Mouse (Mus musculus): Measurements from ENCODE around the gene Anxa5. TPM values are rescaled to one million over a fixed set of nuclear protein-coding genes. Genes with fewer than 3 reads are reported as not detected.

Anxa5 gene
- polyA plus RNA-seq (2015; fragmentation: Nextera tagmentation; extraction: Ambion mirVana) = 453 and 471 TPM in 2 replicates

GRCm38 (mm10) chr3:36475532-36476087 lies at the start of gene Anxa5, which contains the start of gene 1810062G17Rik:
Anxa5 (minus strand) TSS chr3:36475894.
1810062G17Rik (plus strand) TSS chr3:36475937.
- Histone ChIP-seq H3K36me3 (ENCODE audit: control insufficient read depth, insufficient read depth) (no peaks in the 10 kb centered on the region), H3K9me3 (replicated peaks; ENCODE audit: control insufficient read depth, low read length) (no peaks in the 10 kb centered on the region), H3K4me3 (ENCODE audit: low read length) (peak within 1 kb of the TSS; percentile 89), H3K4me2 (ENCODE audit: low read depth, low read length) (peak within 1 kb of the TSS; percentile 75), H3K27me3 (ENCODE audit: control insufficient read depth, insufficient read depth, low read length) (no peaks in the 10 kb centered on the region), H3K9ac (ENCODE audit: low read length) (peak within 1 kb of the TSS; percentile 95), H3K27ac (ENCODE audit: low read length) (peak within 1 kb of the TSS; percentile 99), H3K4me1 (ENCODE audit: control insufficient read depth, insufficient read depth, low read length) (peaks cover 43% of the 10 kb centered on the region)
- ATAC-seq (replicated peaks; ENCODE audit: extremely low read depth, insufficient read depth, low FRiP score) = peak; percentile 99
- WGBS = under 1% methylated on average over 32 of the region's 32 CpGs

DNA sequence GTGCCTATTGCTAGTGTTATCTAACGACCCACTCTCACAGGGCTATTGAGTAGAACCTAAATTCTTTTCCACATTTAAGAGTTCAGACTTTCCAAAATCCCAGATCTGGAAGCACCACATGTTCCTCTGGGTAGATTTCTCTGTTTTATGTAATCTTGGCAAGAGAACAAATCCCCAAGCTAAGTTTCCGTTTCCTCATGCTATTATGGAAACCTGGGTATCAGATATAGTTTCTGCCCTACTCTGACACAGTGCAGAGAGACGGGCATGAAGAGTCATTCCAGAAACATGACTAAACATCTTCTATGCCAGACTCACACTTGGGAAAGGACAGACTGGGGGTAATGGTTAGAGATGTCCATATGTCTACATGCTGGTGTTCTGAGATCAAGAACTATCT lies 48.8 kb upstream of the Anxa5 start:
- WGBS = 42% methylated on average over 3 of the region's 3 CpGs
- no peak for ATAC-seq (replicated peaks; ENCODE audit: extremely low read depth, insufficient read depth, low FRiP score)

GRCm38 (mm10) chr3:36522137-36522536 lies 46.4 kb upstream of the Anxa5 start:
- Histone ChIP-seq H3K4me2 (ENCODE audit: low read depth, low read length) (no peak overlapping the region), H3K27ac (ENCODE audit: low read length) (no peak overlapping the region), H3K9ac (ENCODE audit: low read length) (no peak overlapping the region), H3K4me1 (ENCODE audit: control insufficient read depth, insufficient read depth, low read length) (peaks cover 7% of the 10 kb centered on the region; the same call in 1 of the 2 replicates), H3K9me3 (replicated peaks; ENCODE audit: control insufficient read depth, low read length) (no peaks in the 10 kb centered on the region), H3K36me3 (ENCODE audit: control insufficient read depth, insufficient read depth) (no peaks in the 10 kb centered on the region), H3K4me3 (ENCODE audit: low read length) (no peak overlapping the region), H3K27me3 (ENCODE audit: control insufficient read depth, insufficient read depth, low read length) (peaks cover 17% of the 10 kb centered on the region)
- no peak for ATAC-seq (replicated peaks; ENCODE audit: extremely low read depth, insufficient read depth, low FRiP score)
- WGBS = 41% methylated on average over 4 of the region's 4 CpGs

More for the DNA sequence above, 48.8 kb upstream of the Anxa5 start:
- no peaks in the 10 kb centered on the region for H3K36me3 ChIP-seq (ENCODE audit: control insufficient read depth, insufficient read depth)
- H3K27me3 ChIP-seq (ENCODE audit: control insufficient read depth, insufficient read depth, low read length) = peaks cover 17% of the 10 kb centered on the region
- H3K9ac ChIP-seq (ENCODE audit: low read length) = no peak overlapping the region
- no peak overlapping the region for H3K4me2 ChIP-seq (ENCODE audit: low read depth, low read length)
- H3K9me3 ChIP-seq (replicated peaks; ENCODE audit: control insufficient read depth, low read length) = no peaks in the 10 kb centered on the region
- peaks cover 7% of the 10 kb centered on the region; the same call in 1 of the 2 replicates for H3K4me1 ChIP-seq (ENCODE audit: control insufficient read depth, insufficient read depth, low read length)
- no peak overlapping the region for H3K4me3 ChIP-seq (ENCODE audit: low read length)
- no peak overlapping the region for H3K27ac ChIP-seq (ENCODE audit: low read length)

DNA sequence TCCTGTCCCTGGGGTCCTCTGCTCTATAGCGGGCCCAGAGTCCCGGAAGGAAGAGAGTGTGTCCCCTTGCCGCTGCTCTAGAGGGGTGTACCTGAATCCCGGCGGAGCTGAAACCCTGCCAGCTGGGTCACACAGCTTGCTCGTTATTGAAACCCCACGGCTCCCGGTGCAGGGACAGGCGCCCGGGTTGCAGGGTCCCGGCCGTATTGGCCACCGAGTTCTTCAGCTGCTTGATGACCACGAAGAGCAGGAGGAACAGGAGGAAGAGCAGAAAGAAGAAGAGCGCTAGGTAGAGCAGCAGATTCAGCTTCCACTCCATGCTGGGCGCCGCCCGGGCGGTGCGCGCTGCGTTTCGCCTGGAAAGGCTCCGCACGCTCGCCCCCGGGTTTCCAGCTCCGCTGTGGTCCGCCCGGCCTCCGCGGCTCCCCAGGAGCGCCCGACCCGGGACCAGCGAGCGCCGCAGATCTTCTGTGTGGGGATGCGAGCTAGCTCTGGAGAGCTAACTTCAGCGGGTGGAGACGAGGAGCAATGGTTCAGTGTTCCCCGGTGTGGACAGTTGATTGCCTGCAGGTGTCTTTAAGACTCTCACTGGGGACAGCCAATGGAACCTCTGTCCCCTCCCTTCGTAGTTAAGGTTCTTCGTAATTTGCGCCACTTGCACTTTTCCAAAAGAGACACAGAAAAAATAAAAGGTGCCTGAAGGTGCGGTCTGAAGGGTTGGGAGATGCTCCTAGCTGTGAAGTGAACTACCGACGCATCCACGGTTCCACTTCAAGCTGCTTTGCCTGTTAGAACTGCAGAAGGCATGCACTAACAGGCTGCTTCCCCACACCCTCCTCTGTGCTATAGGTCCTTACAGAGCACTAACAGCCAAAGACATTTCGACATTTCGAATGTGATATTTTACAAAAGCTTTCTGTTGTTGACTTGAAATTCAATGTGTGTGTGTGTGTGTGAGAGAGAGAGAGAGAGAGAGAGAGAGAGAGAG lies 45.7 kb upstream of the Anxa5 start, which contains the start of gene Gm11549:
Gene Gm11549 (minus strand): TSS at position 741 of the 988 bp plus-strand sequence.
- H3K4me1 ChIP-seq (ENCODE audit: control insufficient read depth, insufficient read depth, low read length) = peaks cover 7% of the 10 kb centered on the region; the same call in 1 of the 2 replicates
- H3K4me3 ChIP-seq (ENCODE audit: low read length) = peak within 1 kb of the TSS; percentile 59
- peaks cover 17% of the 10 kb centered on the region for H3K27me3 ChIP-seq (ENCODE audit: control insufficient read depth, insufficient read depth, low read length)
- 1% methylated on average over 51 of the region's 51 CpGs for WGBS
- no peaks in the 10 kb centered on the region for H3K36me3 ChIP-seq (ENCODE audit: control insufficient read depth, insufficient read depth)
- ATAC-seq (replicated peaks; ENCODE audit: extremely low read depth, insufficient read depth, low FRiP score) = peak; percentile 32; the same call in 1 of the 2 replicates
- H3K27ac ChIP-seq (ENCODE audit: low read length) = no peak within 1 kb of the TSS
- H3K4me2 ChIP-seq (ENCODE audit: low read depth, low read length) = peak within 1 kb of the TSS; percentile 91
- peak within 1 kb of the TSS; percentile 63 for H3K9ac ChIP-seq (ENCODE audit: low read length)
- H3K9me3 ChIP-seq (replicated peaks; ENCODE audit: control insufficient read depth, low read length) = no peaks in the 10 kb centered on the region

DNA sequence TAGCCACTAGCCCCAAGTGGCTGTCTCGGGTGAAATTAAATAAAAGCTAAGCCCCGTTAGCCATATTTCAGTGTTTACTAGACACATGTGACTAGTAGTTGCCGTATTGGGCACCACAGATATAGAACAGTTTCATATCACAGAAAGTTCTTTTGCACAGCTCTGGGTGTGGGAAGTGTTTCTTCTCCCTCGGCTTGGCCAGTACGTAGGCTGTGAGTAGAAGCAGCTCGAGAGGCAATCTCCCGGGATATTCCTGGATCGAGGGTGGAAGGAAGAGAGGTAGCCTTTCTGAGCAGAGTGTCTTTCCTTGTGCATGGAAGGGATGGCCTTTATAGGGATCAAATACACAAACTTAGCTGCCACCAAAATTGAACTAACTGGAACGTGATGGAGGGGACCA lies 40.5 kb upstream of the Anxa5 start:
- no peak overlapping the region for H3K9ac ChIP-seq (ENCODE audit: low read length)
- no peak for ATAC-seq (replicated peaks; ENCODE audit: extremely low read depth, insufficient read depth, low FRiP score)
- WGBS = 79% methylated on average over 9 of the region's 9 CpGs
- H3K4me3 ChIP-seq (ENCODE audit: low read length) = no peak overlapping the region
- no peak overlapping the region for H3K27ac ChIP-seq (ENCODE audit: low read length)
- no peak overlapping the region for H3K4me2 ChIP-seq (ENCODE audit: low read depth, low read length)
- no peaks in the 10 kb centered on the region for H3K36me3 ChIP-seq (ENCODE audit: control insufficient read depth, insufficient read depth)
- H3K4me1 ChIP-seq (ENCODE audit: control insufficient read depth, insufficient read depth, low read length) = 0 out of 2 replicates have a peak, but pooled peaks cover 4% of the 10 kb centered on the region
- H3K9me3 ChIP-seq (replicated peaks; ENCODE audit: control insufficient read depth, low read length) = no peaks in the 10 kb centered on the region
- H3K27me3 ChIP-seq (ENCODE audit: control insufficient read depth, insufficient read depth, low read length) = peaks cover 10% of the 10 kb centered on the region; the same call in 1 of the 2 replicates

DNA sequence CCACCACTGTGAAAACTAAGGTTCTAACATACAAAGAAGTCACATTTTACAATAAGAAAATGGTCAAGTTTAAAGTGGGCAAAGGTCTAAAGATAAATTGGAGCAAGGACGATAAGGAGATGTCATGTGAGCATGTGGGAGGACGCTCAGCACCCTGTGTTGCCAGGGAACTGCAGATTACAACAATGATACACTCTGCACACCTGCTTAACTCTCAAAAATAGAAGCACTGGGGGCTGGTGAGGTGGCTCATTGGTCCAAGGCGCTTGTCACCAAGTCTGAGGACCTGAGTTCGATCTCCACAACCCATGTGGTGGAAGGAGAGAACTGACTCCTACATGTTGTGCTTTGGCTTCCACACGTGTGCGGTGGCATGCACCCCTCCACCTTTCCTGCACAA lies 35.8 kb upstream of the Anxa5 start:
- no peaks in the 10 kb centered on the region for H3K9me3 ChIP-seq (replicated peaks; ENCODE audit: control insufficient read depth, low read length)
- H3K27me3 ChIP-seq (ENCODE audit: control insufficient read depth, insufficient read depth, low read length) = peaks cover 3% of the 10 kb centered on the region; the same call in 1 of the 2 replicates
- 71% methylated on average over 6 of the region's 6 CpGs for WGBS
- no peak overlapping the region for H3K4me2 ChIP-seq (ENCODE audit: low read depth, low read length)
- H3K36me3 ChIP-seq (ENCODE audit: control insufficient read depth, insufficient read depth) = no peaks in the 10 kb centered on the region
- no peak overlapping the region for H3K9ac ChIP-seq (ENCODE audit: low read length)
- no peak for ATAC-seq (replicated peaks; ENCODE audit: extremely low read depth, insufficient read depth, low FRiP score)
- no peak overlapping the region for H3K27ac ChIP-seq (ENCODE audit: low read length)
- H3K4me1 ChIP-seq (ENCODE audit: control insufficient read depth, insufficient read depth, low read length) = no peaks in the 10 kb centered on the region
- no peak overlapping the region for H3K4me3 ChIP-seq (ENCODE audit: low read length)

DNA sequence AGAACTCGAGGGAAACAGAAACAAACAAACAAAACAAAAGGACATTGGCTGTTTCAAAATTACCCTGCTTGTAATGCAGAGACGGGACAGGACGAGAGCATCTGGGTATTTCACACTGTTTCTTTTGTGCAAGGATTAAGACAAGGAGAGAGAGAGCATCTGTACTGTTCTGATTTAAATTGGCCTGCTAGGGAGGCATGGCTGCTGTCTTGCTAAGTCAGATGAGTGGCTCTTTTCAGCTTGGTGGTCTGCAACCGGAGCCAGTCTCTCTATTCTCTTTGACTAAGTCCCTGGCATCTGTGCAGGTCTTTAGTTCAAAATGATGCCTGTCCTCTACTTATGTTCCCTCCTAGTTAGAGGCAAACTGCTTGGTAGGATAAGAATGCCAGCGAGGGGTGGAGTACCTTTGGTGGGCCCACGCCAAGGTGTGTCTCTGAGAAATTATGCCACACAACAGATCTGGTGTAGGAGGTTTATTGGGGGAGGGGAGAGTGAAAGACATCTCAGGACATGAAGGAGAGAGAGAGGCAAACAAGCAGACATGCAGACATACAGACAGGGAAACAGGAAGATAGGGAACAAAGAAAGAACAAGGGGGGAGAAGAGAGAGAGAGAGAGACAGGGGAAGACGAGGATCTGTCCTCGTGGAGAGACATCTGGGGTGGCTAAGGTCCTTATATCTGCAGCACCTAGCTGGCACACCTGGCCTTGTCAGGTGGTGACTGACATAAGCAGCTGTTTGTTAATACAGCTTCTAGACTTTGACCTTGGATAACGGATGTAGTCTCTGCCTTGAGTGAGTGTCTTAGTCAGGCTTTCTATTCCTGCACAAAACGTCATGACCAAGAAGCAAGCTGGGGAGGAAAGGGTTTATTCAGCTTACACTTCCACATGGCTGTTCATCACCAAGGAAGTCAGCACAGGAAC lies 30.4 kb upstream of the Anxa5 start:
- H3K9ac ChIP-seq (ENCODE audit: low read length) = no peak overlapping the region
- WGBS = 65% methylated on average over 10 of the region's 10 CpGs
- H3K4me1 ChIP-seq (ENCODE audit: control insufficient read depth, insufficient read depth, low read length) = no peaks in the 10 kb centered on the region
- no peaks in the 10 kb centered on the region for H3K9me3 ChIP-seq (replicated peaks; ENCODE audit: control insufficient read depth, low read length)
- no peak for ATAC-seq (replicated peaks; ENCODE audit: extremely low read depth, insufficient read depth, low FRiP score)
- H3K36me3 ChIP-seq (ENCODE audit: control insufficient read depth, insufficient read depth) = no peaks in the 10 kb centered on the region
- no peak overlapping the region for H3K4me3 ChIP-seq (ENCODE audit: low read length)
- no peaks in the 10 kb centered on the region for H3K27me3 ChIP-seq (ENCODE audit: control insufficient read depth, insufficient read depth, low read length)
- H3K27ac ChIP-seq (ENCODE audit: low read length) = no peak overlapping the region
- no peak overlapping the region for H3K4me2 ChIP-seq (ENCODE audit: low read depth, low read length)

DNA sequence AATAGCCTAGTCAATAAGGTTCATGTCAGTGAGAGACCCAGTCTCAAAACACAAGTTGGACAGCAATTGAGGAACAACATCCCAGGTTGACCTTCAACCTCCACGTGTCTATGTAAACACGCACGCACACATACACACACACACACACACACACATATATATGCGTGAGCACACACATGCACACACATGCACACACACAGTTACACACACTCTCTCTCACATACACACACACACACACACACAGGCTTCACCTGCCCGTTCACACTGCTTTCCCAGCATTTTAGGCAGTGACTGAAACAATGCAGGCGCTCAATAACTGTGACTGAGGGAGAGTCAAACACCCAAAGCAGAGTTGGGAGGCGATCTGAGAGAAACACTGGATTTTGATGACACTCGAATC lies 29.6 kb upstream of the Anxa5 start:
- 77% methylated on average over 8 of the region's 8 CpGs for WGBS
- H3K27me3 ChIP-seq (ENCODE audit: control insufficient read depth, insufficient read depth, low read length) = no peaks in the 10 kb centered on the region
- H3K27ac ChIP-seq (ENCODE audit: low read length) = no peak overlapping the region
- no peaks in the 10 kb centered on the region for H3K9me3 ChIP-seq (replicated peaks; ENCODE audit: control insufficient read depth, low read length)
- no peak for ATAC-seq (replicated peaks; ENCODE audit: extremely low read depth, insufficient read depth, low FRiP score)
- no peaks in the 10 kb centered on the region for H3K4me1 ChIP-seq (ENCODE audit: control insufficient read depth, insufficient read depth, low read length)
- no peak overlapping the region for H3K9ac ChIP-seq (ENCODE audit: low read length)
- H3K4me2 ChIP-seq (ENCODE audit: low read depth, low read length) = no peak overlapping the region
- H3K36me3 ChIP-seq (ENCODE audit: control insufficient read depth, insufficient read depth) = no peaks in the 10 kb centered on the region
- no peak overlapping the region for H3K4me3 ChIP-seq (ENCODE audit: low read length)

All from heart, embryonic 16.5 days (tissue).